Mouse (Mus musculus) mouse embryonic stem cell (cell line): ENCODE data around the gene Slc39a8.

Source experiments
- in situ Hi-C, 2 experiments: fragments of 300-500 bp; cut with MboI; formaldehyde crosslinking; loops; 1 replicate in 1 of 2; 3 replicates in 1 of 2; pipeline ENCODE4 v1.14.3; 2019 to 2020; ENCODE audit warnings: low sequenced_read_pairs in 2 of 2, low pct_unique_long_range_greater_than_20kb in 1 of 2, mixed read lengths in 1 of 2; ENCODE audit not compliant: unreplicated experiment in 1 of 2

Gene Slc39a8

DNA sequence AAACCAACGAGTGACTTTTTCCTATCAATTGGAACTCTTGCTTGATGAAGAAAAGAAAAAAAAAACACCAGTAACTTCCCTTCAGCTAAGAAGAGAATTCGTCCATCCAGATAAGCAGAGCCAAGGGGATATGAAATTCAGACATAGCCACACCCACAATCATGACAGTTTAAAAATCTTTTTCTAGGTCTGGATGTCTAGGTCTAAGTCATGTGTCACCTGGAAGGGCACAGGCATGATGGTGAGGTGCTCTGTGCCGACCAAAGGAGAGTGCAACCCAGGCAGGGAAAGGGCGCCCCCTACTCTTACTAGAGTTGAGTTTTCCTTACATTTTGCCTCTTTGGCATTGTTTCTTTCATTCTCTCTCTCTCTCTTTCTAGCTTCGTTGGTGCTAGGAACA is 18.1 kb downstream of the Slc39a8 start:
- in situ Hi-C loops: no loop called here

DNA sequence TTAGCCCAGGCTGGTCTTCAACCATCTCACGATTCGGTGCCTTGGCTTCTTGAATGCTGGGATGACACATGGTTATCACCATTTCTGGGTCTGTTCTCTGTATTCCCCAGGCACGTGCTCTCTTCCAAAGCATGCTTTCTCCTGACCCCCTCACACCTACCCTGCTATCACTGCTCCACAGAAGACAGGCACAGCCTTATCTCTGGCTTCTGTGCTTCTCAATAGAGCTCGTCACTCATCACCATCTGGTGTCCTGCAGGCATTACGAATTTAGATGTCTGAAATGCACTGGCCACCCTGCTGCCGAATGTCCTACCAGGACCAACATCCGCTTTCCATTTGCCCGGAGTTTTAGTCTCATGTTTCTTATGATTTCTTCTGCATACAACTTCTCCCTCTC is 18.6 kb downstream of the Slc39a8 start:
- in situ Hi-C loops: no loop called here

DNA sequence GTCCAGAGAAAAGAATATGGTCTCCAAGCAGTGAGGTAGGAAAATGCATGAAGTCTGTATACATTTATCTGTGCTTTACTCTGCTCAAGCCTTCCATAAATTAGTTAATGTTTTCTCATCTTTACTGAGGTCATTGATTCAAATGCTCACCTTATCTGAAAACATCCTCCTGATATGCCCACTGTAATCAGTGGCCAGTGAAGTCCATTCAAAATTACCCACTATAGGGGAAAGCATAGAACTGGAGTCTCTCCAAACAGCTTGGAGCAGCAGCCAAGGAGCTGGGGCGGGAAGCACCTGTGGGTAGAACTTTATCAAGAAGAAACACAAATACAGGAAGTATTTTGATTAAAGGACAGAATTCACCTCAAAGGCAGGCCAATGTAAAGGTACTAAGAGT is 19.8 kb downstream of the Slc39a8 start:
- in situ Hi-C loops: no loop called here

DNA sequence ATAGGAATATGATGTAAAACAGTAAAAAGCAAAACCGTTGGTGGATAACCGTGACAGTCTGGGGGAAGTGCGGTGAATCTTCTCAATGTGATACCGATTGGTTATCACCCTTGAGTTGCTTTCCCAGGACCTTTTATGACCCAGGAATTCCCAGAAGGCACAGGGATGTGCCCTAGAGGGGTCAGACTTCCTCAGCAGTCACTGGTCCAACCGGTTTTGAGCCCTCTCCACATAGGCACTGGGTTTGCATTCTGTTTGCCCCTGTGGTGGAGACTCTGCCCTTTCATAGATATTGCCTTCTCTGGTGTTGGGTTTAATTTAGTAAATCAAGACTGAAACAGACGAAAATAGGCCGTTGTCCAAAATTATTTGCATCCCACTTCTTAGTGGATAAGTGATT is 20.8 kb downstream of the Slc39a8 start:
- in situ Hi-C loops: no loop called here

DNA sequence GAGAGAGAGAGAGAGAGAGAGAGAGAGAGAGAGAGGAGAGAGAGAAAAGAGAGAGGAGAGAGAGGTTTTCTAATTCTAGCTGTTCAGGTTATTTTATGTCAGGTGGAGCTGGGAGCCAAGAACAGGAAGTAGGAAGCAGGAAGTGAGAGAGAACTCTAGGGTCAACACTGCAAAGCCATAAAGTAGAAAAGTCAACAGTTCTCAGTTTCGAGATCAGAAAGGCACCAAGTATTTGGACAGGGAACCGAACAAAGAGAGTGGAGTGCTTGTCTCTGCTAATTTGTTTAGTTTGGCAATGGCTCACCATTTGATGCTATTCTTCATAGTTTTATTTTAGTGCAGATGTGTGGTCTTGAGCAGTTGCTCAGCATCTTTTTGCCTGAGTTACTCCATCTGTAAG is 26.5 kb downstream of the Slc39a8 start:
- in situ Hi-C loops: no loop called here

DNA sequence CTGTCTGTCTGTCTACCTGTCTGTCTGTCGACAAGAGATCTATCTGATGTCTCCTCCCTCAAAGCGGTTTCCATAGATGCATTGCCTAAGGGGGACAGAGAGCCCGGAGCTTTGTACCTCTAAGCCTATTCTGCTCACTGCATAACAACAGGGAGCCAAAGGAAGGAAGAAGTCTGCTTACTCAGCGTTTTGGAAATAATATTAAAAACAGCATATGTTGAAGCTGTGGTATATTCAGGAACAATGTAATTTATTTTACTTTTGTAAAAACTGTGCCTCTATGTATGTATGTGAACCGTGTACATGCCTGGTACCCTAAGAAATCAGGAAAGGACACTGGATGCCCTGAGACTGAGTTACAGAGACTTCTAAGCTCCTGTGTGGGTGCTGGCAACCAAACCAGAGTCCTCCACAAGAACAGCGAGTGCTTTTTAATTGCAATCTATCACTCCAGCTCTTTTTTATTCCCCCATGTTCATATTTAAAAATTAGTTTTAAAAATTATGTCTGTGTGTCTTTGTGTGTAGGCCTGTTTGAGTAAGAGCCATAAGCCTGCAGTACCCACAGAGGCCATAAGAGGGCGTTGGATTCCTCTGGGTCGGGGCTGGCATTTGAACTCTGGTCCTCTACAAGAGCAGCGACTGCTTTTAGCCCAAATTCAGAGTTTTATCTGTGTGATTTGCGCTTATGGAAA is 28.7 kb downstream of the Slc39a8 start:
- in situ Hi-C loops: no loop called here

DNA sequence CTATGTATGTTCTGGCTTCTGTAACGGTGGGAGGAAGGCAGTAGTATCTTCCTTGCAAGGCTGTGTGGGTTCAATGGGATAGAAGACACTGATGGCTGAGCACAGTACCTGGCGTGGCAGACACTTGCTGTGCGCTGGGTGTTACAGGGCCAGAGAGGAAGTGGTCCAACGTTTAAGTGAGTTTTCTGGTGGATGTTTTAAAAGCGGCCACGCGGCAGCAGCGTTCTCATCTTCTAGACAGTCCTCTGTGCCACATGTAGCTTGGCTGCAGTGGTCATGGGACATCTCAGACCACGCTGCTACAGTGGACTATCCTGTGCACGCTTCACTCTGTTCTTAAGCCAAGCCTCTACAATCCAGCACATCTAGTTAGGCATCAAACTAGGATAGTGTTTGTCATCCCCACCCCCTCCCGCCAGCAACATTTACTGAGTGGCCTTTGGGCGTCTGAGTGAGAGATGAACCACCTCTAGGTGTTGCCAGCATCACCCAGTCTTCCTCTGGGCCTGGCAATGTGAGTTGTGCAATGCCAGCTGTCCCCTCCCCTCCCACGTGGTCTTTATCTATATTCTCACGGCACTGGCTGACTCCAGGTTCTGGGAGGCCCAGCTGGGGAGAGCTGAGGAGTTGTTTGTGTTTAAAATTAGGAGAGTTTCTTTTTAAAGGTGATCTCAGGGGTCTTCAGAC is 29.4 kb downstream of the Slc39a8 start:
- in situ Hi-C loops: no loop called here

DNA sequence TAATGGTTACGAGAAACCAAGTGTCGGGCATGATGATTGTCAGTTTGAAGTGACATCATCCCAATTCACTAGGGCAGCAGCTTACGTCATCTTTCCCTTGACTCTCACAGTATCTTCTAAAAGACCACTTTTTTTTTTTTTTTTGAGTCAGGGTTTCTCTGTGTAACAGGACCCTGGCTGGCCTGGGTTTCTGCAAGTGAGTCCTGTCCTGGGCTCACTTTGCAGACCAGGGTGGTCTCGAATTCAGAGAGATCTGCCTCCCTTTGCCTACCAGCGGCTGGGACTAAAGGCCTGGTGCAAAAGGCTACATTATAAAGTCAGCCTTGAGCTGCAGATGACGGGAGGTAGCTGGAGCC is 29.9 kb downstream of the Slc39a8 start:
- in situ Hi-C loops: no loop called here

DNA sequence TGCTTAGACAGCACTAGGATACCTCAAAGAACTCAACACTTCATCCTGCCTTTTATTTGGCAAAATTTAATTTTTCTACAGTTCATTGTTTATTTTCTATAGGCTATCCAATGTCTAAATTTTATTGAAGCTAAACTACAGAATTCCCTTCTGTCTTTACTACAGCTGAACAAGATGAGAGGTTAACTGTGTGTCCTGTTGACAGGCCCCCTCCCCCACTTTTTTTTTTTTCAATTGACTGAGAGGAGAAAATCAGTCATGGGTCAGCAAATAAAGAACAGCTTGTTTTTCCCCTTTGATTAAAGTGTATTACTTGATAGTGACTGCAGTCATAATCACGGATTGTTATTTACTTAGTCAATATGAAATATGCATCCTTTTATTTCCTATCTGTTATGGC is 31.2 kb downstream of the Slc39a8 start:
- in situ Hi-C loops: no loop called here

DNA sequence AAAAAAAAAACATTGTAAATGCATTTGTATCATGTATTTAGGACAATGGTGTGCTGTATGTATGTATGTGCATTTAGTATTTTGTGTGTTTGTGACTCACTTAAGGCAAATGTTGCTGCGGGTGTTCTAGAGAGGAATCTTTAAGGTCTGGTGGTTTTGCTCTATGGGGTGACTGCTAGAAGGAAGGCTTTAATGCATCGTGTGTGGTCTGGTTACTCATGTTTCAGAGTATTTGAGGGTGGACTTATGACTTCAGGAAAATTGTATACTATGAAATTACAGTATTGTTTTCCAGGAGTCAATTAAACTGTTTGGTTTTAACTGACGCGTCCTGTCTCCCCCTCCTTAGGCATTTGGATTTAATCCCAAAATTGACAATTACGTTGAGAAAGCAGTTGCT is 32.1 kb downstream of the Slc39a8 start:
- in situ Hi-C loops: no loop called here

DNA sequence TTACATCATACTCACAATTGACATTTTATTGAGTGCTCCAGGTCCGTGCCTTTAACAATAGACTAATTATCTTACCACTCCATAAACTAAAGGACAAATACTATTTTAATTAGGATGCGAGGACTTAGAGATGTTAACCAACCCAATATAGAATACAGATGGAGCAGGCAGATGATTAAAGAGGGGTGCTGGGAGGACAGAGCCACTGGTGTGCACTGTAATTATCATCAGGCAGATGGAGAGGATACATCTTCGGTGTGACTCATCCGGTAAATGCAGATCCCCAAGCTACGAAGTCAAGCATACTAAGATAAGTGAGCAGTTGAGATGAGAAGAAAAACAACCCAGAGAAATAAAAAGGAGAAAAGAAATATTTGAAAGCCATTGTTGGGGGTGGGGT is 34.4 kb downstream of the Slc39a8 start:
- in situ Hi-C loops: no loop called here

DNA sequence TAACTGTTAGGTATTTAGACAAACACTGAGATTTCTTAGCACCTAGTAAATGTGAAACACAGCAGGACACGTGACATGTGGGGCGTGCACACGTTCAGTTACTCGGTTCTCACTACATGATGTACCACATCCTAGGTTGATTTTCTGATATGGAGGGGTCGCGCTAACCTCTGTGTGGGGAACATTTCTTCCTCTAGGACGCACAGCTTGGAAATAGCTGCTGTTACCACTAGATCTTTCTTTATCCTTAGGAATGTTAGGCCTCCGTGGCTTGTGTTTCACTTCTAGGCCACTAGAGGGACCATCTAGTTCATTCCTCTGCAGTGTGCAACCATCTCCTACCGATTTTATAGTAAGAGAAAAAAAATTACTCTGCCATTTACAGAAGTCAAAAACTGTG is 37.7 kb downstream of the Slc39a8 start:
- in situ Hi-C loops: no loop called here

DNA sequence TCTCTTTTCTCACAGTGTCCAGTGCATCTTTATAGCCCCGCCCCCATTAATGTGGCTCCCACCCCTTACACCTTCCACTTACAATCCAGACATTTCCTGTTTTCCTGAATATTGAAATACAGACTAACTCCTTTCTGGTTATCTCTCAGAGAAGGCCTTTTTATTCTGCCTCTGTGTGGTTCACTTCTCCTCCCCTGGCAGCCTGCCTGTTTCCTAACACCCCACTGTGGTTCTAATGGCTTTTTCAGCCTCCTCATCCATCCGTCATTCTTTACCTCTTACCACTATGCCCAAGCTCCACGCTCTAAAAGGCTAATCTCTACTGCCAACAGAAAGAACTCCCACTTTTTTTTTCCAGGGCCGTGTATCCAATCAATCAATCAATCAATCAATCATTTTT is 44.0 kb downstream of the Slc39a8 start:
- in situ Hi-C loops: no loop called here

DNA sequence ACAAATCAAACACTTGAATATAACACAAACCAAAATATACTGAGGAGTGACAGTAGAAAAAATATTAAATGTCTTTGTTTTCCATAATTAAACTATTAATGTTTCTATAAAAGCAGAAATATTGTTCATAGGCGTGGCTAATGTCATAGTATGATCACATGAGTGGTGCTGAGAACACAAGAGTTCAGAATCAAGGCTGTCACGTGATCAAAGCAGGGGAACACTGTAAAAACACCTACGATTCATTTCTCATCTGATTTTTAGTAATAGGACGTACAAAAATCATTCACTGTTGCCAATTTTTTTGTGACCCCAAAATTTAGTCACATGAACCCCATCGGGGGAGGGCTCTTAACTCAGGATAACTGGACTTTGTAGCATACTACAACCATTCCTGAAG is 47.2 kb downstream of the Slc39a8 start:
- in situ Hi-C loops: no loop called here

DNA sequence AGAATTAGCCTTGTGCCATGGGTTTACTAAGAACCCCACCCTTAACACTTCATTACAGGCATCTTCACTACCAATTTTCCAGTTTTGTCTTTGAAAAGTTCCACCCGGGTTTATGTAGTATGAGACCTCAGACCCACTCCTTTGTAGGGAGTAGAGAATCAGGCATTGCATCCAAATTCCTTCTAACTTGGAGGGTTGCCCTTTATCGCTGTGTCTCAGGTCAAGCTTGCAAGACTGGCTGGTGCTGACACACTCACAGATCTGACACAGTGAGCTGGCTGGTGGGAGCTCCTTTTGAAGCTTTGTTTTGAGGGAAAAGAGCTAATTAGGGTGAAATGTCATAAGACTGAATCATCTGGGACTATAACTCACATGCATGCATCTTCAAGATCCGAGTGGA is 48.5 kb downstream of the Slc39a8 start:
- in situ Hi-C loops: no loop called here

DNA sequence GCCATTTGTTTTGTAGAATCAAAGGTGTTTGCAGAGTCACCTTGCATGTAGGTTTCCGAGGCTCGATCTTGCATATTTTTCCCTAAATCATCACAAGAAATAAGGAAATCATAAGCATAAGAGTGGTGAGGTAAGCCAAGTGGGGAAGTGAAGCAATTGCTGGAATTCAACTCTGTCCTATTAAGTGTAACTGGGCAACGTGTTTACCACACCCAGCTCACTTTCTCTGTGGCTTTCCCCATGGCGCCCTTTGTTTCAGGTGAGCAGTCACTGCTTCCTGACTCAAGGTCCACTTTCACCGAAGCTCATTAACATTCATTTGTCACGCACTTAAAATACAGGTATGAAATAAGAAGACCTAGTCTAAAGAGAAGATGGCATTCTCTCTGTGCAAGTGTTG is 53.0 kb downstream of the Slc39a8 start:
- in situ Hi-C loops: no loop called here

DNA sequence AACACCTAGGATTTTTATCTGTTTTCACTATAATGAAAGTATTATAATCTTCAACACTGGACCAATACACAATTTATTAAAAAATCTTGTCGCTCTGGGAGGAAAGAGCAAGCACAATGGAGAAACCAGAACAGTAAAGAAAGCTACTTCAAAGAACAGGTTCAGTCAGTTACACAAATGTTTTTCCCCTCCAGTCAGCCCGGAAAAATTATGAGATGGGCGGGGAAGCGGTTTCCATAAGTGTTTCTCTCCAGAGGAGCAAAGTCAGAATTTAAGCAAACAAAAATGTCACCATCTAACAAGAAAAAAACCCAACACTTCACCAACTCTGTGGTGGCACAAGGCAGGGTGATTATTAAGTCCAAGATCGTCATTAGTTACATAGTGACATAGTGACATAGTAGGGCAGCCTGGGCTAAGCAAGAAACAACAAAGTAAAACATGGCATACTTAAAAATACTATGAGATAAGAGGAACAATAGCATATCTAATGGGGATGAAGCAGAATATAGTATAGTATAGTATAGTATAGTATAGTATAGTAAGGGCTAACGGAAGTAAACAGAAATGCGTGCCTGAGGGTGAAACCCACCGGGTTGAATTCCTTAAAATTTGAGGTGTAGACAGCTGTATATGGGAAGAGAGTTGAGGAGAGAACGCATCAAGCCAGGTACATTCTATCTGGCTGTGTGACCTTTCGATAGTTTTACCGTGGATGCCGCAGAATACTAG is 61.0 kb downstream of the Slc39a8 start:
- in situ Hi-C loops: no loop called here

DNA sequence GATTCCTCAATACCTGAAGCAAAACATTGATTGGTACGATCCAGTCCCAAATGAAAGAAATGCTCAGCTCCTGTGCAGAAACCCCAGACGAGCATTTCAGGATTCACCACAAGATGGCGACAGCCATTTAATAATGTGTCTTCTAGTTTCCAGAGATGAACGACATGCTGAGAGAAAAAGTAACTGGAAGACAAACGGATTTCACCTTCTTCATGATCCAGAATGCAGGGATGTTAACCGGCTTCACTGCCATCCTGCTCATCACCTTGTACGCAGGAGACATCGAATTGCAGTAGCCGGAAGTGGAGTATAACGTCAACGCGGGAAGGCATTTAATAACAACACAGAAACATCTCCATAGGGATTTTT is 61.6 kb downstream of the Slc39a8 start:
- in situ Hi-C loops: no loop called here

DNA sequence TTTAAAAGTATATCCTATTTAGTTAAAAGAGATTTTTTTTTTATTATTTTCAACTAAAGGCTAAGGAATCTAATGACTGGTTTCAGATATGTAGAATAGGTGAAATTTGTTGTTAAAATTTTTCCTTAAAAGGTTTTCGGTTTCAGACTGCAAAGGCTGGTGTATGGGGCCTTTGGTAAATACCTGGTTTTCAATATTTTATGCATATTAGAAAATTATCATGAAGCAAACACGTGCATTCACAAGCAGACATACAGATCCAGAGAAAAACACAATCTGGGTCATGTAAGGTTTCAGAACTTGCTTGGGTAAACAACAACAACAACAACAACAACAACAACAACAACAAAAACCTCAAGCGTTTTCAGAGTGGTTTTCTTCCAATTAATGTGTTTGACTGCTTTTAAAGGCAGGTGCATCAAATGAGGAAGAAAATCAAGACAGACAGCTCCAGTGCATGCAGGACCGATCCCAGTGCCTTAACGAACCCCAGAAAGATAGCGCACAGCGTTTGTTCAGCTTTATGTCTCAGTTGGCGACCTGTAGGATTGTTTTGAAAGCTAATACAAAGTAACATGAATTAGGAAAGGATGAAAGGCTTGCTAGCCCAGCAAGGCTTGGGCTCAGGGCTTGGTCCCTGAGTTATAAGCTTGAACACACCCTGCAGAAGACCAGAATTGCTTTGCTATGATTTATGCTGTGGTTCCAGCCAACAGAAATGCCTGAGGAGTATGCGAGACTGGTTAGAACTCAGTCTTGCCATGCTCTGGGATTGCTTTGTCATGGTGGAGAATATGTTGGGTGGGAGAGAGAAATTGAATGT is 62.2 kb downstream of the Slc39a8 start:
- in situ Hi-C loops: no loop called here
